Mouse (Mus musculus) cerebral cortex, adult 2 months (tissue): ENCODE results near the gene Hdx.

Experiments used
- WGBS: fragments of 180-500 bp; shearing (Covaris S2); methylation state at CpG from one replicate; pipeline ENCODE4 v1.1.7; 2018; 5-methylcytosine and 5-hydroxymethylcytosine counted together

Hdx gene

DNA sequence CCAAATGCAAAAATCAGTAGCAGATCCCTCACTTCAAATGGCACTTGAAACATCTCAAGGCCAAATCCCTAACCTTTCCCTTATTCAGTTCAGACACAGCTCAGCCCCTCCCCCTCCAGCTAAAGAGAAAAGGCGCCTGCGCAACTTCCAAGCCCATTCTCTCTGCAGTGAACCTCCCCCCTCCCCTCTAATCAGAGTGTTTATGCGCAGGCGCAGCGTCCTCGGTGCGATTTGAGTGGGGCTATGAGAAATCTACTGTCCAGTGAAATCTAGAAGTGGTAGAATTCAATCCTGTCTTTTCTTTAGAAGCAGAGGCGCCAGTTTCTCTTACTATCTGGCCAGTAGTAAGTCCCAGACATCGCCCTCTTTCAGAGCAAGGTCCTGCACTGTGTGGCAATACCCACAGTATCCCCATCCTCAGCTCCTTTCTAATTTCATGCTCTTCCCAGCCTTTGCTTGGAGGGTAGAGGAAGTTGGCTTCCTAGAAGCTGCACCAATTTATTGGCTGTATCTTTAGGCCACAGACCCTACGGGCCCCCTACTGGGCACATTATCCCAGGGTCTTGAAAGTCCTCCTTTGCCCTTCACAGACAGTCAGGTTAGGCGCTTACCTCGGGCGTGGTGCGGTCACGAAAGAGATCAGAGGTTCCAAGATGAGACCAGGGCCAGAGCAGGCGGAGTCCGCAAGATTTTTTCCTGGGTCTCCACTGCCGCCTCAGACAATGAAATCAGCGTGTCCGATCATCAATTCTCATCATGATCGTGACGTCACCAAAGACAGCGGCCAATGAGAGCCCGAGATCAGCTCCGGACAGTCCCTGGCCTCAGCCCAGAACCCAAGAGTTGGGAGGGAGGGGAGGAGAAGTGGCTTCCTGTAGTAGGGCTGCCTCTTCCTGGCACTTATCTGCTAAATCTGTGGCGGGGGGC is at the start of gene Hdx:
Gene Hdx, minus strand, starts transcription at position 724 of the 927 bp plus-strand sequence.
- WGBS, result 8% methylated on average over 26 of the region's 26 CpGs

GRCm38 (mm10) chrX:111685665-111686064 is 11.2 kb downstream of the Hdx start:
- whole genome bisulfite sequencing, result 59% methylated on average over 3 of the region's 3 CpGs

DNA sequence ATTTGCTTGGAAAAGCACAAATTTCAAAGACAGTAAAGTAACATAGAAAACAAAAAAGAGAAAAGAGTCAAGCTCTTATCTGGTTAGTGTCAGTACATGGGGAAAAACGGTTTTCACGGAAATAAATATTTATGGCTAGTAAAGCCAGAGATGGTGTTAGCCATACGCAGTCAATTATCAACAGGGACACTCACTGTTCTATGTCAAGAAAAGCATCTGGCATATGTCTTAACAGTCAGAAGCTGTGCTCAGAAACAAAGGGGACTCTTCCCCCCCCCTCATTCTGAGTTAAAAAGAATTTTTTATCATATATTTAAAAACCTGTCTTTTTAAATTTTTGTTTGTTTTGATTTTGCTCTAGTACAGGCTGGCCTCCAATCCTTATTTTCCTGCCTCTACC is 25.2 kb downstream of the Hdx start:
- WGBS, result 79% methylated on average over 3 of the region's 3 CpGs

DNA sequence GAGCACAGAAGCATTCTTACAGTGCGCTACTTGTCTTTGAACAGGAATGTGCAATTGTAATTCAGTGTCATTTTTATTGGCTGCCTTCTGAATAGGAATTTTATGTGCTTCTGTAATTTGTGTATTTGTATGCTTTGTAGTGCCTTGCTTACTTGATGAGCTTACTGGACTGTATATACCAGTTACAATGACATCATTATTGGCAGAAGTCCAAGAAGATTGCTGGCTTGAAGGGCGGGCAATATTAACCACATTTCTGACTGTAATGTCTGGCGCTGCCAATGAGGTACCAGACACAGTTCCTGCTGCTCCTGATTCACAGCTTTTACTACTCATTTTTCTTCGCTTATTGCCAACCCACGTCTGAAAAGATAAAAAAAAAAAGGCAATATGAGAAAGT is 36.5 kb downstream of the Hdx start:
- WGBS, result 64% methylated on average over 5 of the region's 5 CpGs

GRCm38 (mm10) chrX:111658671-111659070 is 38.2 kb downstream of the Hdx start:
- WGBS, result 86% methylated on average over 4 of the region's 4 CpGs

- WGBS, result 87% methylated on average over 4 of the region's 4 CpGs
These were observed 51.9 kb downstream of the Hdx start for GRCm38 (mm10) chrX:111644945-111645344.

- WGBS, result 89% methylated on average over 5 of the region's 5 CpGs
These were observed 56.3 kb downstream of the Hdx start for GRCm38 (mm10) chrX:111640616-111641015.

- WGBS, result 64% methylated on average over 2 of the region's 2 CpGs
These were observed 99.2 kb downstream of the Hdx start for GRCm38 (mm10) chrX:111597631-111598161.

DNA sequence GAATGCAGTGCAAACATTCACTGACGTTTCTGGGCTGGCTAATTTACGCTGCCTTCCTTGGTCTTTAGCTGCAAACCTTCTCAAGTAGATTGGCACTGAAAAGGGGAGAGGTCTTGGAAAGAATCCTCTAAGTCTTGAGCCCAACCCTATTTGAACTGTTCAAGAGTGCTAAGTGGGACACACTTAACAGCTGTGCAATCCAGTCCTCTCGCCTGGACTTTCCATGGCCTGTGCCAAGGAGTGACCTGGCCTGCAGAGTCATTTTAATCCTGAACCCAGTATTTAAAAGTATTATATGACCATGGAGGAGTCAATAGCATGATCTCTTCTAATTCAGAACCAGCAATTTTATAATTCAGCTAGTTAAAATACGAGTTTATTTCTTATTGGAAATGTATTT is 109.3 kb downstream of the Hdx start:
- 78% methylated on average over 4 of the region's 4 CpGs for WGBS

DNA sequence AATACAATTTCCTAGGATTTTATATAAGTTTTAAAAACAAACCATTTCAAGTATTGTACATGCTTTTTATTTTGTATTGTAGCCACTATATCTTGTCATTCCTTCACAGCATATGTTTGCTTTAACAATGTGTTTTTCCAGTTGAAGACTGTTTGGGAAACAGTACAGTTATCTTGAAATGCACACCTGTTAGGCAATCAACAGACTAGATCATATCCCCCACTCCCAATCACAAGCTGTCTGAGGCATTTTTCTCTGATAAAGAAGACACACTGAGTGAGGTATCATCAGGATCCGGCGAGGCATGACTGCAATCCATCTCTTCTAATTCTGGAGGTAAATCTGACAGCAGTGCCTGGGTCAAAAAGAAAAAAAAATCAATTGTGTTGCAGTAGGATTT is 119.8 kb downstream of the Hdx start:
- WGBS, result 91% methylated on average over 2 of the region's 2 CpGs

GRCm38 (mm10) chrX:111537859-111538258 is 159.0 kb downstream of the Hdx start, which contains the start of gene Rps6ka6:
Gene Rps6ka6, minus strand, starts transcription at chrX:111537959.
- 82% methylated on average over 10 of the region's 10 CpGs for WGBS
